Mouse (Mus musculus) right cerebral cortex, postnatal 36 days (tissue): ENCODE measurements around the gene Ndufa9.
A peak's percentile ranks its signal among the peaks of the same experiment; 100 is the strongest.

Experiments used
- DNase-seq, 2 experiments: peaks; one replicate each; pipeline ENCODE4 v3.0.0; 2022; ENCODE audit warnings: low spot score in 2 of 2, mixed read lengths in 1 of 2

The Ndufa9 gene

GRCm38 (mm10) chr6:126848712-126849704, at the start of gene Ndufa9:
Gene Ndufa9, minus strand, starts transcription at chr6:126849136.
- DNase-seq = peak; percentile 91 to 95

DNA sequence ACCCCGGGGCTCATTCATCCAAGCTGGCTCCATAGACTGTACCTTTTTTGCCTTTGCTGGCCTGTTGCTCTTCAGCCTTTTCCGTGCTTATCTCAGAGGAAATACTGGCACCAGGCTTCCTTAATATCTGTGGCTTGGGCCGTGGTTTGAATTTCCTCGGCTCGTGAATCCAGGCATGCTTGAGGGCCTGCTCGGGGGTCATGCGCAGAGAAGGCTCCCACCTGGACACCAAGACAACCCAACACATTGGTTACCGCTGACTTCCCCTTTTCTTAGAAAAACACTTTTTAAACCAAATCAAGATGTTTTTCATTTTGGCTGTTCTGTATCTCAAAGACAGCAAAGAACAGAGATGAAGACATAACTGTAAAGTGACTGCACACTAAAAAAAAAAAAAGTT, 28.2 kb upstream of the Ndufa9 start:
- DNase-seq = no peak

GRCm38 (mm10) chr6:126852881-126853280, 3.9 kb upstream of the Ndufa9 start, which contains the start of gene Akap3:
Gene Akap3, plus strand, starts transcription at chr6:126853098.
- DNase-seq = no peak

DNA sequence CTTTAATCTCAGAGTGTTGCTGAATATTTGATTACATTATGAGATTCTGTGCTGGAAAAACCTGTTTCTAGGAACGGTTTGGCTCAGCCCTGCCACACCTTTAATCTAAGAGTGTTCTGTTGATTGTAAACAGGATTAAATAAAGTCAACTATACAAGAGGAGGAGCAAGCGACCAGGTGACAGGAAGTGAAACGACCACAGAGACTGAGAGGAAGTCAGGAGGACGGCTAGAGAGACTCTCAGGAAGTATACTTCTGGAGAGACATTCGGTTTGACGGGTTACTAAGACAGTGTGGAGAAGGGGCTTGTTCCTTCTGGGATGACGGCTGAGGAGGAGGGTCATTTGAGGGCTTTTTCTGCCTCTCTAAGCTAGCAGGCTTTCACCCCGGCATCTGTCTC, 12.3 kb downstream of the Ndufa9 start:
- DNase-seq = no peak

DNA sequence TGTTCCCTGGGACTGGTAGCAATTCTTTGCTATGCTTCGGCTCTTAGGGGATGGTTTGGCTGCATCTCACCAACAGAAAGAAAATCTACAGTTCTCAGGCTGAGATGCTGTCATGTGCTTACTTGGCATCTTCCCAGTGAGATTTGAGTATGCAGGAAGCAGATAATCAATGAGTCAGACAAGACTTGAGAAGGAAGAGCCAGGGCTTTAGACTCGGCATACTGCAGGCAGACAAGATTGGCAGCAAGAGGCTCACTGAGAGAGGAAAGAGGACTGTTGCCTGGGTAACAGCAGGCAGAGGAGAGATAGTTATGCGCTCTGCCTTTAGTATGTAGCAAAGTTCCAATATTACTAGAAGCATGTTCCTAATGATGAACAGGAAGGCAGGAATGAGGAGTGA, 25.8 kb downstream of the Ndufa9 start:
- DNase-seq = peak in 1 of 2 experiments; percentile 31

- DNase-seq = no peak
Observed at GRCm38 (mm10) chr6:126816338-126816737, 32.6 kb downstream of the Ndufa9 start.

GRCm38 (mm10) chr6:126815206-126815750, 33.7 kb downstream of the Ndufa9 start:
- DNase-seq = no peak

GRCm38 (mm10) chr6:126811481-126811880, 37.5 kb downstream of the Ndufa9 start:
- DNase-seq = no peak

GRCm38 (mm10) chr6:126808561-126808960, 40.4 kb downstream of the Ndufa9 start:
- no peak for DNase-seq

DNA sequence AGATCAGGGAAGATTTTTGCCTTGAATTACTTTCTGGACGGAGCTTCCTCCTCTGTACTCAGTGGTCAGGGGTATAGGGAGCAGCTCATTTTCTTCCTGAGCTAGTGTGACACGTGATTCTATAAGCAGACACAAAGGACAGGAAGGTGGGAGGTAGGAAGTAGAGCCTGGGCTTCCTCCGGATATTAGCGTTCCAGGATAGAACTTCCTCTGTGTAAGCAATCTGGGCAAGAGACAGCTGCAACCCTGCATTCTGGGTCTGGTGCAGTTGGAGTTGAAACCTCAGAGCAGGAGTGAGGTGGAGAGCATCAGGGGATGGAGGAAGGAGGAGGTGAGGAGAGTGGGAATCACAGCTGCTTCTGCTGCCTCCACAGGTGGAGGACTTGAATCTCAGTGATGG, 40.8 kb downstream of the Ndufa9 start:
- no peak for DNase-seq

- DNase-seq = no peak
Observed at GRCm38 (mm10) chr6:126806783-126807182, 42.2 kb downstream of the Ndufa9 start.

GRCm38 (mm10) chr6:126802946-126803345, 46.0 kb downstream of the Ndufa9 start:
- peak; percentile 34 to 52 for DNase-seq

DNA sequence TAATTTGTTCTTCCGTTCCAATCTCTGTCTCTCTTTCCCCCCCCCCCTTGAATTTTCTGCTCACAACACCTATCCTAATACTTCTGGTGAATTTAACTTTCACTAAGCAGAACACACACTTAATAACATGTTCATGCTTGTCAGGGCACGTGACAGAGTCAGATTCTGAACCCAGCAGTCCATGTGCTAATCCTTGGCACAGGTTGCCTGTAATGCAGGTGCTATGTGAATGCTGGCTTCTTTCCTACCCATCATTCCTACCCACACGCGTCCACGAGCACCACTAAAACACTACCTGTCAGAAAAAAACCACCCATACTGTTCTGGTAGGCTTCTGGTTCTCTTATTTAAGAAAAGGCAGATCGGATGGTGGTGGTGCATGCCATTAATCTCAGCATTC, 54.2 kb downstream of the Ndufa9 start:
- DNase-seq = no peak

DNA sequence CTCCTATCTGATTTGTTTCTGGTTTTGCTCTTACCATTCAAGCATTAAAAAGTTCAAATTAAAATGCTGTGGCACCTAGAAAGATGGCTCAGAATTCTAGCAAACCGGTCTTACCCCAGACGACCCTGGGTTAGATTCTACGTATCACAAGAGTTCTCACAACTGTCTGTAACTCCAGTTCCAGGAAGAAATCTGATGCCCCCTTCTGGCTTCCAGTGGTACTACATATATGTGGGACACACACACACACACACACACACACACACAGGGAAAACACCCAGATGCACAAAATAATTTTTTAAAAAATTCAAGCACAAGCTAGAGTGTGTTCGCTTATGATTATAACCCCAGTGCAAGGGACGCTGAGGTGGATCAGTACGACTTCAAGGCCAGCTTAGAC, 55.2 kb downstream of the Ndufa9 start:
- DNase-seq = no peak

DNA sequence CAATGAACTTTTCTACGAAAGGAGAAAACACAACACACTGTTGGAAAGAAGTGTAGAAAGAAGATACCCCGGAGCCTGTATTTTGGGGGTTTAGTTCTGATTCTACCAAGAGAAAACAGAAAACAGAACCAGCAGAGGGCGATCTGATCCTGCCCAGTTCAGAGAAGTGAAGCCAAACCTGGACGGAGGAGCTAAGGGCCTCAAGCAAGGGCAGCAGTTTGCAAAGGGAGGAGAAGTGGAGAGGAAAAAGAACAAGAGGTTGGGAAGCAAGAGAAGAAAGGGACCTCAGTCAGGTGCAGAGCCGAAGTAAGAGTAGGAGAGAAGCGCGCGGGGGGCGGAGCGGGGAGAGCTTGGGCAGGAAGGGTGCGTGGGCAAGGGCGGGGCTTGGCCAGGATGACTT, 57.0 kb downstream of the Ndufa9 start:
- no peak for DNase-seq

DNA sequence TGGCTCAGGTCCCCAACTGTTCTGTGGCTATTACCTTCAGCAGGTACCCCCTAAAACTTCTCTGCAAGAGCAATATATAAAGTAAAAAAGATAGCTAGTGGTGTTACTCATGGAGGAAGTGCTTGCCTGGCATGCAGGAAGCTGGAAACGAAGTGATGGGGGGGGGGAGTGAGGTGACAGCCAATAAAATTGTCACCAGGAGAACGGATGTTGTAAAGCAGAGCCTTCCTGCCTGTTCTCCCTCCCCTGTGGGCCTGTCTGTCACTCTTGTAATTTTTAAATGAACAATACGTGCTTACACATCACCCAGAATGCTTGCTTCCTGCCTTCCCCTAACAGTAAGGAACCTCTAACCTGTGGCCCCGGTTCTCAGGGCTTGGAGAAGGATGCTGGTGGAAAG, 57.4 kb downstream of the Ndufa9 start:
- DNase-seq = no peak

GRCm38 (mm10) chr6:126788863-126789262, 60.1 kb downstream of the Ndufa9 start:
- no peak for DNase-seq

- no peak for DNase-seq
Observed at GRCm38 (mm10) chr6:126784206-126784605, 64.7 kb downstream of the Ndufa9 start.

- peak; percentile 75 to 86 for DNase-seq
Observed at GRCm38 (mm10) chr6:126783651-126784066, 65.3 kb downstream of the Ndufa9 start.

GRCm38 (mm10) chr6:126783056-126783455, 65.9 kb downstream of the Ndufa9 start:
- no peak for DNase-seq

GRCm38 (mm10) chr6:126777889-126778288, 71.0 kb downstream of the Ndufa9 start:
- no peak for DNase-seq

DNA sequence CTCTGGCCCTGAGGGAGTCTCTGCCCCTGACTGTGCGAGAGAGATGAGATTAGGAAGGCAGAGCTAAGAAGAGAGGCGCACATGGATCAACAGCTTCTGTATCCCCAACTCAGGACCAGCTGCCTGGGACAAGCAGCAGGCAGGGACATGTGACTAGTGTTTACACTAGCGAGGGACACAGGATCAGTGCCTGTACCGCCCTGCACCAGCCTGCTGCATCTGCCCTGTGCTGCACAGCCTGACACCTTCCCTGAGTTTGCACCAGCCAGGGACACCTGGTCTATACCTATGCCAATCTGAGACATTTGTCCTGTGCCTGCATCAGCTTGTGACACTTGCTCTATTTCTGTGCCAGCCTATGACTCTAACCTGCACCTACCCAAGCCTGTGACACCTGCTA, 75.1 kb downstream of the Ndufa9 start:
- DNase-seq = no peak

DNA sequence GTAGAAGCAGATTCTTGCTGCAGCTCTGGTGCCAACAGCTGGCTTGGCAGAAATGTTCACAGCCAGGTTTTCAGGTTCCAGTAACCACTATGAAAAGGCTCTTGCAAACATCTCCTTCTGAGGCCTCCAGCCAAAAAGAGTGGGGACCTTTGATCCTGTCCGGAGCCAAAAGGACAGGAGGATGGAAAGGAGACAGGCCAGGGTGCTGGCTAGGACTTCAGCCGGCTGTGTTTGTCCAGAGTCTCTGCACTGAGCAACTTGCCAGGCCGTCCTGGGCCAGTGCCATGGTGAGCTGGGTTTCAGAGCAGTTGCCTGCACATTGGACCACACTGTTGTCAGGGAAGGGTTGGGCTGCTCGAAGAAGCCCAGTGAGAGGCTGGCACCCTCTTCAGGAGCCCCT, 76.6 kb downstream of the Ndufa9 start:
- peak in 1 of 2 experiments; percentile 56 for DNase-seq
